Mouse (Mus musculus): ENCODE data around the gene Ddx4. TPM values are rescaled to one million over a fixed set of nuclear protein-coding genes. Genes with fewer than 3 reads are reported as not detected.
A peak's percentile ranks its signal among the peaks of the same experiment; 100 is the strongest.
"Not testable (repeated sequence)": the region's sequence is repeated elsewhere in the genome, so short reads cannot be mapped to it uniquely, and the experiment has no call there.

The Ddx4 gene
- total RNA-seq, 2 experiments from 2014 or later, result not detected

GRCm38 (mm10) chr13:112636498-112636897 lies 15.8 kb downstream of the Ddx4 start:
- DNase-seq (ENCODE audit: low spot score), result no peak

GRCm38 (mm10) chr13:112635174-112635837 lies 17.0 kb downstream of the Ddx4 start:
- DNase-seq (ENCODE audit: low spot score), result no peak

- no peak for DNase-seq (ENCODE audit: low spot score)
Measured at GRCm38 (mm10) chr13:112625566-112625965, 26.7 kb downstream of the Ddx4 start.

GRCm38 (mm10) chr13:112624622-112625021 lies 27.7 kb downstream of the Ddx4 start:
- no peak for DNase-seq (ENCODE audit: low spot score)

- no peak for DNase-seq (ENCODE audit: low spot score)
Measured at GRCm38 (mm10) chr13:112623656-112624055, 28.6 kb downstream of the Ddx4 start.

GRCm38 (mm10) chr13:112621592-112621991 lies 30.7 kb downstream of the Ddx4 start:
- no peak for DNase-seq (ENCODE audit: low spot score)

- no peak for DNase-seq (ENCODE audit: low spot score)
Measured at GRCm38 (mm10) chr13:112608606-112609005, 43.7 kb downstream of the Ddx4 start.

GRCm38 (mm10) chr13:112604411-112604810 lies 47.9 kb downstream of the Ddx4 start:
- no peak for DNase-seq (ENCODE audit: low spot score)

- DNase-seq (ENCODE audit: low spot score), result no peak
Measured at GRCm38 (mm10) chr13:112603839-112604238, 48.4 kb downstream of the Ddx4 start.

- DNase-seq (ENCODE audit: low spot score), result no peak
Measured at GRCm38 (mm10) chr13:112602607-112603006, 49.7 kb downstream of the Ddx4 start.

- DNase-seq (ENCODE audit: low spot score), result not testable (repeated sequence)
Measured at GRCm38 (mm10) chr13:112594260-112594659, 58.0 kb downstream of the Ddx4 start, which contains the start of gene Il31ra. TSS of gene Il31ra (minus strand) at chr13:112594360.

GRCm38 (mm10) chr13:112590254-112590653 lies 62.0 kb downstream of the Ddx4 start:
- DNase-seq (ENCODE audit: low spot score), result no peak

GRCm38 (mm10) chr13:112589625-112590024 lies 62.6 kb downstream of the Ddx4 start:
- no peak for DNase-seq (ENCODE audit: low spot score)

- DNase-seq (ENCODE audit: low spot score), result no peak
Measured at GRCm38 (mm10) chr13:112584556-112585237, 67.6 kb downstream of the Ddx4 start.

- DNase-seq (ENCODE audit: low spot score), result no peak
Measured at GRCm38 (mm10) chr13:112582291-112582690, 70.0 kb downstream of the Ddx4 start.

GRCm38 (mm10) chr13:112581796-112582195 lies 70.5 kb downstream of the Ddx4 start:
- DNase-seq (ENCODE audit: low spot score), result no peak

- no peak for DNase-seq (ENCODE audit: low spot score)
Measured at GRCm38 (mm10) chr13:112580590-112581320, 71.5 kb downstream of the Ddx4 start.

GRCm38 (mm10) chr13:112578041-112578440 lies 74.2 kb downstream of the Ddx4 start:
- DNase-seq (ENCODE audit: low spot score), result peak; percentile 100

GRCm38 (mm10) chr13:112573800-112574199 lies 78.5 kb downstream of the Ddx4 start:
- no peak for DNase-seq (ENCODE audit: low spot score)

- DNase-seq (ENCODE audit: low spot score), result no peak
Measured at GRCm38 (mm10) chr13:112570768-112571167, 81.5 kb downstream of the Ddx4 start.

GRCm38 (mm10) chr13:112569606-112570005 lies 82.7 kb downstream of the Ddx4 start:
- no peak for DNase-seq (ENCODE audit: low spot score)

- no peak for DNase-seq (ENCODE audit: low spot score)
Measured at GRCm38 (mm10) chr13:112560554-112561138, 91.6 kb downstream of the Ddx4 start.
